Mouse (Mus musculus) stomach, embryonic 15.5 days (tissue): Measurements from ENCODE around the gene Ypel3. TPM values are rescaled to one million over a fixed set of nuclear protein-coding genes. Genes with fewer than 3 reads are reported as not detected.
A peak's percentile ranks its signal among the peaks of the same experiment; 100 is the strongest.

ENCODE experiments used
- ATAC-seq: fragments of 200-750 bp; cut with Nextera tagmentation; 2 replicates; pipeline ENCODE4 v1.8.0; 2017; ENCODE audit warnings: low read depth, moderate number of reproducible peaks, moderate TSS enrichment; ENCODE audit not compliant: insufficient read depth, low FRiP score
- H3K27ac ChIP-seq: fragments of 300-500 bp; sonication (generic); 2 replicates; pipeline ENCODE4 v1.5.1; 2015; ENCODE audit warnings: mild to moderate bottlenecking, inconsistent platforms
- H3K27me3 ChIP-seq: fragments of 300-500 bp; sonication (generic); replicated peaks from 2 replicates; pipeline ENCODE4 v1.6.1; 2015; ENCODE audit warnings: inconsistent platforms
- H3K36me3 ChIP-seq: fragments of 300-500 bp; sonication (generic); 2 replicates; pipeline ENCODE4 v1.6.1; 2015; ENCODE audit warnings: inconsistent platforms
- H3K4me1 ChIP-seq: fragments of 300-500 bp; sonication (generic); 2 replicates; pipeline ENCODE4 v1.6.1; 2015; ENCODE audit warnings: inconsistent platforms
- H3K4me2 ChIP-seq: fragments of 300-500 bp; sonication (generic); 2 replicates; pipeline ENCODE4 v1.6.1; 2015; ENCODE audit warnings: mild to moderate bottlenecking, inconsistent platforms
- H3K4me3 ChIP-seq: fragments of 300-500 bp; sonication (generic); replicated peaks from 2 replicates; pipeline ENCODE4 v1.5.1; 2015; ENCODE audit warnings: inconsistent platforms
- H3K9ac ChIP-seq: fragments of 300-500 bp; sonication (generic); 2 replicates; pipeline ENCODE4 v1.6.1; 2015; ENCODE audit warnings: inconsistent platforms
- H3K9me3 ChIP-seq: fragments of 300-500 bp; sonication (generic); 2 replicates; pipeline ENCODE4 v1.6.1; 2016; ENCODE audit warnings: inconsistent platforms
- WGBS: fragments of 180-500 bp; shearing (Covaris S2); methylation state at CpG from one replicate; pipeline ENCODE4 v1.1.7; 2015; 5-methylcytosine and 5-hydroxymethylcytosine counted together
- polyA plus RNA-seq: library from polyadenylated mRNA; unstranded; fragments of >200 nt; fragmentation: Nextera tagmentation; extraction: Ambion mirVana; gene quantifications from 2 replicates; pipeline ENCODE4 v1.2.1, GENCODE M21; 2015

The Ypel3 gene
- polyA plus RNA-seq, 1 experiment from 2014 or later: 93.0 TPM

DNA sequence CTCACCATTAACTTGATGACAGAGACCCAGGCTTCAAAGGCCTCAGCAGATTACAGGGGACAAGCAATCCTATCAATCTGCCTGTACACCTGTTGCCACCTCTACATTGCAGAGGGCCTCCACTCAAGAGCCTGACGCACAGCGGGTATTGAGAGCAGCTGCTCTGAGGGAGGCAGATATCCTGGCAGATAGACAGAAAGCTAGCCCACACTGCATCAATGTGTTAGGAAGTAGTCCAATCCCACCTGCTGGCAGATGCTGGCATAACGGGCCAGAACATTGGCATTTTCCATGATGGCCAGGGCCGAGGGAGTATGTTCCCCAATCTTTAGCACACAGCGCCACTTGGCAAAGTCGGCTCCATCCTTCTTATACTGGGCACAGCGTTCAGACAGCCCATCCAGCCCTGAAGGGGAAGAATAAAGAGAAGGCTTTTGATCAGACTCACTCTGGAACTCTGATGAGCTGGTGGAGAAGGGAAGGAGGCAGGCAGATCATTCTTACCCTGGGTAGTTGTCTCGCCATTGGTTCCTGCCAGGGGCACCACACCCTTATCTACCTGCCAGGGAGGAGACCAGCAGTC lies 19.7 kb downstream of the Ypel3 start:
- Histone ChIP-seq H3K9ac (no peak overlapping the region; the same call in 1 of the 2 replicates), H3K4me2 (peak overlapping the region; percentile 85), H3K36me3 (peaks cover 27% of the 10 kb centered on the region), H3K27ac (no peak overlapping the region), H3K9me3 (no peaks in the 10 kb centered on the region), H3K4me1 (peaks cover 29% of the 10 kb centered on the region), H3K4me3 (peak overlapping the region; percentile 72), H3K27me3 (no peaks in the 10 kb centered on the region)
- WGBS: 74% methylated on average over 8 of the region's 8 CpGs
- ATAC-seq: no peak

DNA sequence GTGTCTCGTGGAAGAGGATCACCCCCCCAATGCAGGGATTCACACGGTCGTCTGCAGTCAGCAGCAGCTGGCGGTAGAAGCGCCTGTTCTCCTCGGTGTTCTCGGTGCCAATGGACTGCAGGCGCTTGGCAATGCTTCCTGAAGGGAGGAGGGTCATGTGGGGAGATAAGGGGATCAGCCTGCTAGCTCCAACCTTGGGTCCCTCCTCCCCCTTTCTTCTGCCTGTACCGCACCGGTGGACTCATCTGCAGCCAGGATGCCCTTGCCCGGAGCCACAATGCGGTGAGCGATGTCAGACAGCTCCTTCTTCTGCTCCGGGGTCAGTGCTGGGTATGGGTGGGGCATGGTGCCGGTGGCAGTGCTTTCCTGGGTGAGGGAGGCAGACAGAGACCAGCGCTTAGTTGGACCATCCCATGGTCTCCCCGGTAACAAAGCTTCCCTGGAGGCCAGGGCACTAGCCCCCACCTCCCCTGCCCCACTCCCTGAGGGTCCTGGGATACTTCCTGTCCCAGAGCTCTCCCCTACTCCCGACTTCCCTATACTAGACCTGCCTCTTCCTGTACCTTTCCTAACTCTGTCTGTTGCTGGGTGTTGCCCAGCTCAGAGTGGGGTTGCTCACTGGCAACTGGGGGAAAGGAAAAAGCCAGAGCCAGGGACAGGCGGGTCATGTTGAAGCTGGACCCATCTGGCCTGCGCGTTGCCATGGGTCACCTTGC lies 20.8 kb downstream of the Ypel3 start, which contains the start of gene Fam57b:
TSS of gene Fam57b (plus strand) at position 258 of the 716 bp plus-strand sequence.
- 23% methylated on average over 21 of the region's 21 CpGs for WGBS
- Histone ChIP-seq H3K9ac (peak within 1 kb of the TSS; percentile 87), H3K4me3 (peak within 1 kb of the TSS; percentile 72), H3K9me3 (no peaks in the 10 kb centered on the region), H3K27me3 (no peaks in the 10 kb centered on the region), H3K36me3 (peaks cover 27% of the 10 kb centered on the region), H3K4me1 (peaks cover 29% of the 10 kb centered on the region), H3K4me2 (peak within 1 kb of the TSS; percentile 85), H3K27ac (peak within 1 kb of the TSS; percentile 93)
- ATAC-seq: no peak

GRCm38 (mm10) chr7:126798127-126799049 lies 21.6 kb downstream of the Ypel3 start:
- Histone ChIP-seq H3K4me1 (peaks cover 29% of the 10 kb centered on the region), H3K27ac (peak overlapping the region; percentile 93), H3K4me3 (peak overlapping the region; percentile 72), H3K4me2 (peak overlapping the region; percentile 85), H3K9ac (peak overlapping the region; percentile 87), H3K36me3 (peaks cover 27% of the 10 kb centered on the region), H3K27me3 (no peaks in the 10 kb centered on the region), H3K9me3 (no peaks in the 10 kb centered on the region)
- ATAC-seq: no peak
- under 1% methylated on average over 40 of the region's 40 CpGs for WGBS

DNA sequence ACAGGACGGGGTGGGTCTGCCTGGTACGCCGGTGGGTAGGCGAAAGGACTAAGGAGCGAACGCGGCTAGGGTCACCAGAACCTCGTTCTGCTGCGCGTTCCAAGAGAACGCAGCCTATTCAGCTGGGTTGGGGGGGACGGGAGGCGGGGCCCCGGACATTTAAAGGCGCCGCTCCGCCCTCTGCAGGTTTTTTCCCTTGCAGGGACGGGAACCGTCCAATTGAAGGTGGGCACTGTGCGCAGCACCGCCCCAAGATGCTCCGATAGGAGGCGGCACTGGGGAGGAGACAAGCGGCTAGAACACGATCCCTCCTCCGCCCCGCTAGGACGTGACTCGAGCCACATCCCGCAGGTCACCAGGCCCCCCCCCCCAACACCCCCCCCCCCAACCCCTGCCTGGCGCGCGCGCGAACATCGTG lies 22.3 kb downstream of the Ypel3 start:
- Histone ChIP-seq H3K27ac (peak overlapping the region; percentile 99), H3K36me3 (peaks cover 27% of the 10 kb centered on the region), H3K4me3 (peak overlapping the region; percentile 72), H3K27me3 (no peaks in the 10 kb centered on the region), H3K9me3 (no peaks in the 10 kb centered on the region), H3K9ac (peak overlapping the region; percentile 87), H3K4me2 (peak overlapping the region; percentile 85), H3K4me1 (peaks cover 29% of the 10 kb centered on the region)
- peak; percentile 94 for ATAC-seq
- 0% methylated on average over 30 of the region's 36 CpGs for WGBS

DNA sequence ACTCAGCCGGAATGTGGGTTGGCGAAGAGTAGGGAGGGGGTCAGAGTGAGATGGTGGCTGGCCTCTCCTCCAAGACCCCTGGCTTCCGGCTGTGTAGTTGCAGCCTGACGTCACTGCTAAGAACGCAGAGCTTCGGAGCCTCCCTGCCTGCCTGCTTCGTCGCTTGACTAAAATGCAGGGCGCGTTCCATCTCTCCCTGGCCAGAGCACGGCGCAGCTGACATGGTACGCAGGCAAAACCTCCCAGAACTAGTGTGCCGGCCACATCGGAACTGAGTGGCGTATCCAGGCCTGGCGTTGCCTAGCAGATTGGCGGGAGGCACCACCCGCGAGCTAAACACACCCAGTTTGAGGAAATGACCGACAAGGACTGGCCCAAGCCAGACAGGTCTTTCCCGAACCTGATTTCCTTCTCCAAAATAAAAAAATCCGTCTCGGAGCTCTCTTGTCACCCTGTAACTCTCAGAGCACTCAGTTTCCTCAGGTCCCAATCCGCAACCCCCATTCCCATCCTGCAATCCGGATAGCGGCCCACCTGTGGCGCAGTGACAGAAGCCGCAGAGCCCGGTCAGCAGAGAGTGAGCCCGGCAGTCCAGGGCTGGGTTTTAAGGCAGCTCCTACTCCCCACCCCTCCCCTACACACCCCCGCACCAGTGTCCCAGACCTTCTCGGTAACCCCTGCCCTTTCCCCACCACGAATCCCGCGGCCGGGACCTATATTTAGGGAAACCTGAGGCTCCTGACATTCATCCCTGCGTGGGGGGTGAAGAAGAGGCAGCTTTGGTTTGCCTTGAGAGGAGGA lies 22.9 kb downstream of the Ypel3 start:
- Histone ChIP-seq H3K27me3 (no peaks in the 10 kb centered on the region), H3K4me2 (peak overlapping the region; percentile 85), H3K9ac (peak overlapping the region; percentile 35; the same call in 1 of the 2 replicates), H3K9me3 (no peaks in the 10 kb centered on the region), H3K4me3 (peak overlapping the region; percentile 72), H3K4me1 (peaks cover 29% of the 10 kb centered on the region), H3K36me3 (peaks cover 23% of the 10 kb centered on the region), H3K27ac (peak overlapping the region; percentile 99)
- peak; percentile 85 for ATAC-seq
- 3% methylated on average over 37 of the region's 38 CpGs for WGBS

- peak overlapping the region; percentile 99 for H3K27ac ChIP-seq
- WGBS: 57% methylated on average over 5 of the region's 5 CpGs
- H3K9ac ChIP-seq: peak overlapping the region; percentile 35; the same call in 1 of the 2 replicates
Observed at GRCm38 (mm10) chr7:126800269-126801056, 23.7 kb downstream of the Ypel3 start.

DNA sequence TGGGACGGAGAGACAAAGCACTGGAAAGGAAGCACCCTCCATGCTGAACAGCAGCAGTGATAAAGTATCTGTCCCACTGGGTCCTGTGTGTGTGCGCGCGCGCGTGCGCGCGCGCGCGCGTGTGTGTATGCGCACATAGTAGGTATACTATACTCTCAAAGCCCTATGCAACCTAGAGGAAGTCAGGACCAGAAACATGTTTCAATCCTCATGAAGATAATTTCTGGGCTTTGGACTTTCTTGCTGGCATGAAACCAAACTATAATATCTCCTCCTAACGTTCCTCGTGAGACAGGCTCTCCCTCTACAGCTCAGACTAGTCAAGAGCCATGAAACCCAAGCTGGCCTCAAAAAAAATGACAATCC lies 24.3 kb downstream of the Ypel3 start:
- no peak overlapping the region for H3K9ac ChIP-seq
- WGBS: 93% methylated on average over 16 of the region's 16 CpGs
- no peak for ATAC-seq

More at GRCm38 (mm10) chr7:126800269-126801056, 23.7 kb downstream of the Ypel3 start:
- Histone ChIP-seq H3K4me3 (peak overlapping the region; percentile 72), H3K36me3 (peaks cover 15% of the 10 kb centered on the region), H3K9me3 (no peaks in the 10 kb centered on the region), H3K4me1 (peaks cover 29% of the 10 kb centered on the region), H3K4me2 (peak overlapping the region; percentile 85), H3K27me3 (no peaks in the 10 kb centered on the region)
- ATAC-seq: no peak

DNA sequence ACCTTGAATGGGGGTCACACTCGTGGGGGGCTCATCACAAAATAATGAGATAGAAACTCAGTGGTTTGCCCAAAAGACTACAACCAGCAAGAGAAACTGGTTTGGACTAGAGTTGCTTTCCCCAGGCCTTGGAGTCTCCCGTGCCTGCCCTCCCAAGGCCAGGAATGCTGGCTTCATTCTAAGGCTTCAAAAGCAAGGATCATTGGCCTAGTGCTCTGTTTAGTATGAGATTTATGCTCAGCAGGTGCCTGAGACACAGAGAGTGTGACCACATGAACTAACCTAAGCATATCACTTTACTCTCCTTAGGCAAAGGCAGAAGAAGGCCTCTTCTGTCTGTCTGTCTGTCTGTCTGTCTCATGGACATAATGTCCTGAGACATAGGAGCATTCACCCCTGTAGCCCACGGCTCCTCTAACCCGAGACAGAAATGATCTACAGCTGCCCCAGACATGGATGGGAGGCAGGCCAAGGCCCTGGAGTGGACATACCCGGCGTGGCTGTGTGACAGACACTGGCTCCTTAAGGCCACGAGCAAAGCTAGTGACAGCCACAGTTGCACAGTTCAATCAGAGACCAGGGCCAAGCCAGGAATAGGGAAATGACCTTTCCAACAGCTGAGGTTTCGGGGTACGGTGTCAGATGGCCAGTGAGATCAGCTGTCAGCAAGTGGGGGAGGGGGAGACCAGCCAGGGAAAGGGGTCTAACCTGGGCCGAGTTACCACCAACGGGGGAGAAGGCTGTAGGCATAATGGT lies 25.6 kb downstream of the Ypel3 start:
- 0 out of 2 replicates have a peak overlapping the region, but pooled peaks have one; percentile 23 for H3K27ac ChIP-seq
- H3K27me3 ChIP-seq: no peaks in the 10 kb centered on the region
- H3K4me3 ChIP-seq: no peak overlapping the region
- peaks cover 18% of the 10 kb centered on the region for H3K4me1 ChIP-seq
- 74% methylated on average over 11 of the region's 11 CpGs for WGBS
- H3K9ac ChIP-seq: no peak overlapping the region
- no peaks in the 10 kb centered on the region for H3K36me3 ChIP-seq
- H3K4me2 ChIP-seq: no peak overlapping the region
- H3K9me3 ChIP-seq: no peaks in the 10 kb centered on the region
- no peak for ATAC-seq

More for the DNA sequence above, 24.3 kb downstream of the Ypel3 start:
- Histone ChIP-seq H3K4me1 (peaks cover 29% of the 10 kb centered on the region), H3K4me3 (no peak overlapping the region), H3K9me3 (no peaks in the 10 kb centered on the region), H3K36me3 (peaks cover 9% of the 10 kb centered on the region), H3K27ac (0 out of 2 replicates have a peak overlapping the region, but pooled peaks have one; percentile 99), H3K4me2 (no peak overlapping the region), H3K27me3 (no peaks in the 10 kb centered on the region)

- Histone ChIP-seq H3K27ac (peak overlapping the region; percentile 42), H3K36me3 (no peaks in the 10 kb centered on the region), H3K9me3 (no peaks in the 10 kb centered on the region), H3K27me3 (no peaks in the 10 kb centered on the region), H3K4me3 (no peak overlapping the region), H3K9ac (no peak overlapping the region), H3K4me1 (peaks cover 20% of the 10 kb centered on the region), H3K4me2 (no peak overlapping the region)
- 66% methylated on average over 6 of the region's 6 CpGs for WGBS
- no peak for ATAC-seq
Observed at GRCm38 (mm10) chr7:126803181-126803580, 26.4 kb downstream of the Ypel3 start.

GRCm38 (mm10) chr7:126803751-126804150 lies 27.0 kb downstream of the Ypel3 start:
- no peak overlapping the region for H3K4me2 ChIP-seq
- no peaks in the 10 kb centered on the region for H3K36me3 ChIP-seq
- H3K27me3 ChIP-seq: no peaks in the 10 kb centered on the region
- H3K4me3 ChIP-seq: no peak overlapping the region
- no peak for ATAC-seq
- no peak overlapping the region for H3K9ac ChIP-seq
- no peaks in the 10 kb centered on the region for H3K9me3 ChIP-seq
- peak overlapping the region; percentile 17; the same call in 1 of the 2 replicates for H3K27ac ChIP-seq
- peaks cover 25% of the 10 kb centered on the region for H3K4me1 ChIP-seq
